Mouse (Mus musculus): ENCODE measurements at regions not wholly inside any gene's neighbourhood (a gene's known extent, or its start where the extent isn't known, plus 50 kb on each side); places are given as distances from the start of the nearest gene placed in this dataset.

GRCm38 (mm10) chr11:71400351-71400750 lies 169.8 kb upstream of the Nlrp1b start:
- TF ChIP-seq POLR2A (IDR thresholded peaks at IDR 0.05; ENCODE audit: borderline replicate concordance, low read depth, low read length) (no peak), CTCF (IDR thresholded peaks at IDR 0.05; ENCODE audit: low read depth, low read length) (no peak)
